Mouse (Mus musculus) forebrain, embryonic 10.5 days (tissue): ENCODE measurements around the gene Ifitm3. TPM values are rescaled to one million over a fixed set of nuclear protein-coding genes. Genes with fewer than 3 reads are reported as not detected.

Experiments
- DNase-seq: peaks from one replicate; pipeline ENCODE4 v3.0.0-alpha.2; 2017; ENCODE audit warnings: low spot score; ENCODE audit errors: extremely low spot score
- H3K27ac ChIP-seq: fragments of 300-500 bp; sonication (generic); 2 replicates; pipeline ENCODE4 v1.5.1; 2016; ENCODE audit warnings: mild to moderate bottlenecking
- H3K27me3 ChIP-seq: fragments of 300-500 bp; sonication (generic); 2 replicates; pipeline ENCODE4 v1.6.1; 2016; ENCODE audit warnings: mild to moderate bottlenecking; ENCODE audit not compliant: poor library complexity, severe bottlenecking
- H3K36me3 ChIP-seq: fragments of 300-500 bp; sonication (generic); replicated peaks from 2 replicates; pipeline ENCODE4 v1.6.1; 2016; ENCODE audit warnings: mild to moderate bottlenecking, moderate library complexity
- H3K4me1 ChIP-seq: fragments of 300-500 bp; sonication (generic); 2 replicates; pipeline ENCODE4 v1.6.1; 2016
- H3K4me3 ChIP-seq: fragments of 300-500 bp; sonication (generic); 2 replicates; pipeline ENCODE4 v1.5.1; 2016; ENCODE audit warnings: mild to moderate bottlenecking, moderate library complexity
- H3K9me3 ChIP-seq: fragments of 300-500 bp; sonication (generic); 2 replicates; pipeline ENCODE4 v1.6.1; 2016; ENCODE audit warnings: mild to moderate bottlenecking, moderate library complexity
- WGBS: fragments of 180-500 bp; shearing (Covaris S2); methylation state at CpG from one replicate; pipeline ENCODE4 v1.1.7; 2016; 5-methylcytosine and 5-hydroxymethylcytosine counted together
- polyA plus RNA-seq: library from polyadenylated mRNA; unstranded; fragments of >200 nt; fragmentation: Nextera tagmentation; extraction: Ambion mirVana; gene quantifications from 2 replicates; pipeline ENCODE4 v1.2.1, GENCODE M21; 2016

Ifitm3 gene
- polyA plus RNA-seq, 1 experiment from 2014 or later, result 10.8 TPM

GRCm38 (mm10) chr7:140960026-140960425 is 50.5 kb downstream of the Ifitm3 start:
- H3K36me3 ChIP-seq, result no peaks in the 10 kb centered on the region
- no peak for DNase-seq
- no peak overlapping the region for H3K4me3 ChIP-seq
- peaks cover 28% of the 10 kb centered on the region for H3K27me3 ChIP-seq
- no peaks in the 10 kb centered on the region for H3K9me3 ChIP-seq
- 48% methylated on average over 5 of the region's 5 CpGs for WGBS
- H3K27ac ChIP-seq, result no peak overlapping the region
- peaks cover 59% of the 10 kb centered on the region for H3K4me1 ChIP-seq

Other genes with a start within 250 kb of the Ifitm3 start
- gene Cyp2e1, start 247.0 kb downstream of the Ifitm3 start, polyA plus RNA-seq, result not detected in 2 replicates
- gene Syce1, start 222.9 kb downstream of the Ifitm3 start, polyA plus RNA-seq, result not detected in 2 replicates
- 3.7 and 3.8 TPM in 2 replicates for gene Zfp941, start 188.6 kb downstream of the Ifitm3 start, polyA plus RNA-seq
- gene Urah, start 175.8 kb downstream of the Ifitm3 start, polyA plus RNA-seq, result 0.41 and 0.64 TPM in 2 replicates
- gene Scgb1c1, start 165.2 kb downstream of the Ifitm3 start, polyA plus RNA-seq, result not detected in 2 replicates
- not detected in 2 replicates for gene Odf3, start 163.0 kb downstream of the Ifitm3 start, polyA plus RNA-seq
- not detected in 2 replicates for gene Gm45785, start 154.4 kb downstream of the Ifitm3 start, polyA plus RNA-seq
- 51.3 and 57.6 TPM in 2 replicates for gene Ric8a, start 153.8 kb downstream of the Ifitm3 start, polyA plus RNA-seq
- gene Bet1l, start 153.2 kb downstream of the Ifitm3 start, polyA plus RNA-seq, result 21.2 and 22.5 TPM in 2 replicates
- 354 and 374 TPM in 2 replicates for gene Psmd13, start 128.8 kb downstream of the Ifitm3 start, polyA plus RNA-seq
- gene Sirt3, start 128.5 kb downstream of the Ifitm3 start, polyA plus RNA-seq, result 26.8 and 28.4 TPM in 2 replicates
- gene Cox8b, start 110.3 kb downstream of the Ifitm3 start, polyA plus RNA-seq, result not detected in 2 replicates
- 0.06 and 0.10 TPM in 2 replicates for gene Nlrp6, start 89.9 kb downstream of the Ifitm3 start, polyA plus RNA-seq
- 14.2 and 14.5 TPM in 2 replicates for gene Pgghg, start 69.4 kb downstream of the Ifitm3 start, polyA plus RNA-seq
- 2.0 TPM in 2 replicates for gene Ifitm5, start 60.5 kb downstream of the Ifitm3 start, polyA plus RNA-seq
- 0.33 TPM in 1 of 2 replicates, not detected in the other for gene Gm45717, start 54.8 kb downstream of the Ifitm3 start, polyA plus RNA-seq
- gene Ifitm2, start 54.8 kb downstream of the Ifitm3 start, polyA plus RNA-seq, result 365 and 397 TPM in 2 replicates
- 3.7 and 4.1 TPM in 2 replicates for gene Ifitm1, start 43.5 kb downstream of the Ifitm3 start, polyA plus RNA-seq
- not detected in 2 replicates for gene Ifitm6, start 7.2 kb upstream of the Ifitm3 start, polyA plus RNA-seq
- gene Gm17387, start 18.4 kb upstream of the Ifitm3 start, polyA plus RNA-seq, result not detected in 2 replicates
- gene B4galnt4, start 50.3 kb upstream of the Ifitm3 start, polyA plus RNA-seq, result 24.6 and 30.4 TPM in 2 replicates
- 2.4 and 2.8 TPM in 2 replicates for gene Pkp3, start 67.4 kb upstream of the Ifitm3 start, polyA plus RNA-seq
- gene Sigirr, start 89.8 kb upstream of the Ifitm3 start, polyA plus RNA-seq, result 2.0 and 2.2 TPM in 2 replicates
- 0.53 and 0.69 TPM in 2 replicates for gene Ano9, start 107.0 kb upstream of the Ifitm3 start, polyA plus RNA-seq
- 81.1 and 84.7 TPM in 2 replicates for gene Ptdss2, start 111.6 kb upstream of the Ifitm3 start, polyA plus RNA-seq
- 64.2 and 66.6 TPM in 2 replicates for gene Rnh1, start 162.1 kb upstream of the Ifitm3 start, polyA plus RNA-seq
- 80.6 and 82.7 TPM in 2 replicates for gene Hras, start 183.2 kb upstream of the Ifitm3 start, polyA plus RNA-seq
- 15.5 and 15.6 TPM in 2 replicates for gene Lrrc56, start 183.4 kb upstream of the Ifitm3 start, polyA plus RNA-seq
- 3.4 and 4.4 TPM in 2 replicates for gene Lmntd2, start 203.3 kb upstream of the Ifitm3 start, polyA plus RNA-seq
- gene Rassf7, start 205.1 kb upstream of the Ifitm3 start, polyA plus RNA-seq, result 50.8 and 53.8 TPM in 2 replicates
- gene Phrf1, start 218.0 kb upstream of the Ifitm3 start, polyA plus RNA-seq, result 121 and 124 TPM in 2 replicates